Mouse (Mus musculus): Measurements from ENCODE around the gene Araf. TPM values are rescaled to one million over a fixed set of nuclear protein-coding genes. Genes with fewer than 3 reads are reported as not detected.

Araf gene
- polyA plus RNA-seq (2012; rRNA removed) (196 and 236 TPM in 2 replicates), polyA plus RNA-seq (2014; fragmentation: Nextera tagmentation; extraction: Ambion mirVana) (87.1 and 97.1 TPM in 2 replicates)

DNA sequence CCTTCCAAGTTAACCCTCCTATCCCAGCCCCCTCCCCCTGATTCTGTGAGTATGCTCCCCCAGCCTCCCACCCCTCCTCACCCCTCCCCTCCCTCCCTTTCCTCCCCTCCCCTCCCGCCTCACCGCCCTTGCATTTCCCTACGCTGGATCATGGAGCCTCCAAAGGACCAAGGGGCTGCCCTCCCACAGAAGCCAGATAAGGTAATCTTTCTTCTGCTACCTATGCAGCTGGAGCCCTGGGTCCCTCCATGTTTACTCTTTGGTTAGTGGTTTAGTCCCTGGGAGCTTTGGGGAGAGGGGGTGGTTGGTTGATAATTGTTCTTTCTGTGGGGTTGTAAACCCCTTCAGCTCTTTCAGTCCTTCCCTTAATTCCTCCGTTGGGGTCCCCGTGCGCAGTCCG, at the start of gene Araf:
TSS of gene Araf (plus strand) at position 134 of the 400 bp plus-strand sequence.
- TF ChIP-seq POLR2A (IDR thresholded peaks at IDR 0.05; ENCODE audit: borderline replicate concordance, extremely low read depth, insufficient read depth, insufficient read length), result no peak
- WGBS, result 21% methylated on average over 7 of the region's 7 CpGs
- peak within 1 kb of the TSS; percentile 87 for H3K27ac ChIP-seq (replicated peaks; ENCODE audit: low read depth, low read length)

DNA sequence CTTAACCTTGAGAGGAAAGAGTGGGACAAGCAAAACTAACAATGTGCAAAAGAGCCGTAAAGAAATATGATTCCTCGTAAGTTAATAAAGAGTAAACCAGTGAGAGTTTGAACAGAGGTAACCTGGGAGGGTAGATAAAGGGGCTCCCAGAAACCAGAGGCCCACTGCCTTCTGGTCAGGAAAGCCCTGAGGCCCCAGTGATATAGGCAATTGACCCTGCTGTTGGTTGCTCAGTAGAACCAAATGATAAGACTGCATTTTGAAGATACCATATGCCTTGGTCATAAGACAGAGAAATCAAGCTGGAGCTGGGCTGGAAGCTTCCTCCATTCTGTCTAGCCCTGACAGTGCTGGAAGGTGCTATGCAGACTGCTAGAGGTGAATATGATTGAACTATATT, 48.8 kb upstream of the Araf start:
- Histone ChIP-seq H3K4me1 (ENCODE audit: control insufficient read depth, insufficient read depth, low read length) (no peaks in the 10 kb centered on the region), H3K27ac (replicated peaks; ENCODE audit: low read depth, low read length) (no peak overlapping the region), H3K4me2 (replicated peaks; ENCODE audit: low read depth, low read length, severe bottlenecking) (no peak overlapping the region), H3K9ac (ENCODE audit: low read depth, low read length, severe bottlenecking) (no peak overlapping the region), H3K36me3 (ENCODE audit: control insufficient read depth, insufficient read depth, low read length) (no peaks in the 10 kb centered on the region), H3K4me3 (replicated peaks; ENCODE audit: low read length) (no peak overlapping the region), H3K9me3 (ENCODE audit: control insufficient read depth, low read length) (no peaks in the 10 kb centered on the region), H3K27me3 (ENCODE audit: control insufficient read depth, insufficient read depth, low read length) (no peaks in the 10 kb centered on the region)
- TF ChIP-seq POLR2A (IDR thresholded peaks at IDR 0.05; ENCODE audit: borderline replicate concordance, extremely low read depth, insufficient read depth, insufficient read length), result no peak
- 83% methylated on average over 2 of the region's 2 CpGs for WGBS
- ATAC-seq (ENCODE audit: low FRiP score, low read depth) (no peak), DNase-seq (ENCODE audit: low spot score) (no peak)

More for the DNA sequence above, at the start of gene Araf:
- Histone ChIP-seq H3K4me2 (replicated peaks; ENCODE audit: low read depth, low read length, severe bottlenecking) (peak within 1 kb of the TSS; percentile 49), H3K4me1 (ENCODE audit: control insufficient read depth, insufficient read depth, low read length) (no peaks in the 10 kb centered on the region), H3K27me3 (ENCODE audit: control insufficient read depth, insufficient read depth, low read length) (no peaks in the 10 kb centered on the region), H3K4me3 (replicated peaks; ENCODE audit: low read length) (peak within 1 kb of the TSS; percentile 42), H3K36me3 (ENCODE audit: control insufficient read depth, insufficient read depth, low read length) (no peaks in the 10 kb centered on the region), H3K9me3 (ENCODE audit: control insufficient read depth, low read length) (no peaks in the 10 kb centered on the region), H3K9ac (ENCODE audit: low read depth, low read length, severe bottlenecking) (peak within 1 kb of the TSS; percentile 66)
- peak; percentile 44 for ATAC-seq (ENCODE audit: low FRiP score, low read depth)
- no peak for DNase-seq (ENCODE audit: low spot score)

DNA sequence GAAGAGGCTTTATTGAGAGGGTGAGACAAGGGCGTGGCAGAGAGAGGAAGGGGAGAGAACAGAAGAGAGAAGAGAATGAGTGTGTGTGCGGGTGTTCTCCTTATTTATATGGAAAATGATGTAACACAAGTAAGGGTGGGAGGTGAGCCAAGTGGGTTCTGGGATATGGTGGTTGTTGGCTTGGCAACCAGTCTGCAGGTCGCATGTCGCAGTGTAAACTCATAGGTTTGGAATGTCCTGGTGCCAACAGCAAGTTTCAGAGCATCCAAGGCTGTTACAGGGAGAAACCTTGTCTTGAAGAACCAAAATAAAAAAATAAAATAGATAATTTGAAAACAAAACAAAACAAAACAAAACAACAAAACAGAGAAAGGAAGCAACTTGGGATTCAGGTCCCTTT, 36.4 kb upstream of the Araf start:
- no peak overlapping the region for H3K9ac ChIP-seq (ENCODE audit: low read depth, low read length, severe bottlenecking)
- no peak overlapping the region for H3K27ac ChIP-seq (replicated peaks; ENCODE audit: low read depth, low read length)
- no peaks in the 10 kb centered on the region for H3K36me3 ChIP-seq (ENCODE audit: control insufficient read depth, insufficient read depth, low read length)
- 87% methylated on average over 4 of the region's 4 CpGs for whole genome bisulfite sequencing
- TF ChIP-seq POLR2A (IDR thresholded peaks at IDR 0.05; ENCODE audit: borderline replicate concordance, extremely low read depth, insufficient read depth, insufficient read length), result no peak
- H3K27me3 ChIP-seq (ENCODE audit: control insufficient read depth, insufficient read depth, low read length), result no peaks in the 10 kb centered on the region
- H3K4me2 ChIP-seq (replicated peaks; ENCODE audit: low read depth, low read length, severe bottlenecking), result no peak overlapping the region
- DNase-seq (ENCODE audit: low spot score), result no peak
- no peak overlapping the region for H3K4me3 ChIP-seq (replicated peaks; ENCODE audit: low read length)
- H3K4me1 ChIP-seq (ENCODE audit: control insufficient read depth, insufficient read depth, low read length), result no peaks in the 10 kb centered on the region
- no peaks in the 10 kb centered on the region for H3K9me3 ChIP-seq (ENCODE audit: control insufficient read depth, low read length)
- no peak for ATAC-seq (ENCODE audit: low FRiP score, low read depth)

DNA sequence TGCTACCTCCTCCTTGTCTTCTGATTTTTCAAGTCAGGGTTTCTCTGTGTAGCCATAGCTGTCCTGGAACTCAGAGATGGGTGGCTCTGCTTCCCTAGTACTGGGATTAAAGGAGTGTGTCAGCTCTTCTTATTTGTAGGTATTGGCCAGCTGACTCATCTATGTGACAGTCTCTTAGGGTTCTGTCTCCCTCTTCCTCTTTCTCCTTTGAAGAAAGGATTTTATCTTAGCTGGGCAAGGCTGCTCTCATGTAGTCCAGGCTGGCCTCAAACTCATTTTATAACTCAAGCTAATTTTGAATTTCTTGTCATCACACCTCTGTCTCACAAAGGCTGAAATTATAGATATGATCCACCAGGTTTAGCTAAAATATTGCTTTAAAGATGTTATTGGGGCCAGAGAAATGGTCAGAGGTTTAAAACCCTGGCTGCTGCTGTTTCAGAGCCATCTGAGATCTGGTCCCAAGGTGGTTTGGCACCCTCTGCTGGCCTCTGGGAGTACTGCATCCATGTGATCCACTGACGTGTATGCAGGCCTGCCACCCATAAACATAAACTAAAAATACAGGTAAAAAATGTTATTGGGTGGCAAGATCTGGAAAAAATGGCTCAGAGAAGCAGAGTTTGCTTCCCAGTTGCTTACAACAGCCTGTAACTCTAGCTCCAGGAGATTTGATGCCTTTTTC, 26.8 kb upstream of the Araf start:
- H3K27me3 ChIP-seq (ENCODE audit: control insufficient read depth, insufficient read depth, low read length), result no peaks in the 10 kb centered on the region
- DNase-seq (ENCODE audit: low spot score), result peak; percentile 80
- WGBS, result 13% methylated on average over 1 of the region's 1 CpGs
- H3K9ac ChIP-seq (ENCODE audit: low read depth, low read length, severe bottlenecking), result no peak overlapping the region
- H3K4me2 ChIP-seq (replicated peaks; ENCODE audit: low read depth, low read length, severe bottlenecking), result no peak overlapping the region
- no peak overlapping the region for H3K4me3 ChIP-seq (replicated peaks; ENCODE audit: low read length)
- H3K9me3 ChIP-seq (ENCODE audit: control insufficient read depth, low read length), result no peaks in the 10 kb centered on the region
- no peaks in the 10 kb centered on the region for H3K4me1 ChIP-seq (ENCODE audit: control insufficient read depth, insufficient read depth, low read length)
- H3K27ac ChIP-seq (replicated peaks; ENCODE audit: low read depth, low read length), result no peak overlapping the region
- no peaks in the 10 kb centered on the region for H3K36me3 ChIP-seq (ENCODE audit: control insufficient read depth, insufficient read depth, low read length)
- TF ChIP-seq POLR2A (IDR thresholded peaks at IDR 0.05; ENCODE audit: borderline replicate concordance, extremely low read depth, insufficient read depth, insufficient read length), result no peak
- no peak; the same call in 1 of the 2 replicates for ATAC-seq (ENCODE audit: low FRiP score, low read depth)

DNA sequence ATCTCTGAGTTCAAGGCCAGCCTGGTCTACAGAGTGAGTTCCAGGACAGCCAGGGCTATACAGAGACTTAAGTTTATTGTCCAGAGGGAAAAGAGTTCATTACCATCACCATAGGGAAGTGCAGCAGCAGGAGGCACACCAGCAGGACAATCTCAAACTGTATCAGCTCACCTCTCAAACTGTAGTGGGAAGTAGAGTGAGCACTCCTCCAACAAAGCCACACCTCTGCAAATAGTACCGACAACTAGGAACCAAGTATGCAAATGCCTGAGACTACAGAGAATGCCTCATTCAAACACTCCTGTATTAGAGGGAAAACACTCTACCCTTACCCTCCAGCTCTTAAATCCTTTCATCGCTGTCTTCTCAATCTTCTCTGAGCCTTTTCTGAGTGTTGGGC, 25.9 kb upstream of the Araf start:
- H3K36me3 ChIP-seq (ENCODE audit: control insufficient read depth, insufficient read depth, low read length), result no peaks in the 10 kb centered on the region
- H3K27me3 ChIP-seq (ENCODE audit: control insufficient read depth, insufficient read depth, low read length), result no peaks in the 10 kb centered on the region
- no peak overlapping the region for H3K27ac ChIP-seq (replicated peaks; ENCODE audit: low read depth, low read length)
- WGBS, result 42% methylated on average over 2 of the region's 2 CpGs
- H3K9me3 ChIP-seq (ENCODE audit: control insufficient read depth, low read length), result no peaks in the 10 kb centered on the region
- no peak overlapping the region for H3K4me3 ChIP-seq (replicated peaks; ENCODE audit: low read length)
- no peak overlapping the region for H3K4me2 ChIP-seq (replicated peaks; ENCODE audit: low read depth, low read length, severe bottlenecking)
- TF ChIP-seq POLR2A (IDR thresholded peaks at IDR 0.05; ENCODE audit: borderline replicate concordance, extremely low read depth, insufficient read depth, insufficient read length), result no peak
- no peak overlapping the region for H3K9ac ChIP-seq (ENCODE audit: low read depth, low read length, severe bottlenecking)
- no peak for ATAC-seq (ENCODE audit: low FRiP score, low read depth)
- H3K4me1 ChIP-seq (ENCODE audit: control insufficient read depth, insufficient read depth, low read length), result no peaks in the 10 kb centered on the region
- DNase-seq (ENCODE audit: low spot score), result no peak

Measured in limb, embryonic 14.5 days (tissue).